Mouse (Mus musculus) bone marrow macrophage, adult 2 months (primary cell): ENCODE data around the gene Mapk8ip2.

Experiments
- CTCF ChIP-seq: IDR thresholded peaks from 2 replicates; pipeline ENCODE4 v1.5.1; 2012; ENCODE audit warnings: low read depth, mild to moderate bottlenecking, low read length, moderate library complexity
- POLR2A ChIP-seq: IDR thresholded peaks from 2 replicates; pipeline ENCODE4 v1.6.1; 2012; ENCODE audit warnings: mild to moderate bottlenecking, low read depth, low read length, borderline replicate concordance

DNA sequence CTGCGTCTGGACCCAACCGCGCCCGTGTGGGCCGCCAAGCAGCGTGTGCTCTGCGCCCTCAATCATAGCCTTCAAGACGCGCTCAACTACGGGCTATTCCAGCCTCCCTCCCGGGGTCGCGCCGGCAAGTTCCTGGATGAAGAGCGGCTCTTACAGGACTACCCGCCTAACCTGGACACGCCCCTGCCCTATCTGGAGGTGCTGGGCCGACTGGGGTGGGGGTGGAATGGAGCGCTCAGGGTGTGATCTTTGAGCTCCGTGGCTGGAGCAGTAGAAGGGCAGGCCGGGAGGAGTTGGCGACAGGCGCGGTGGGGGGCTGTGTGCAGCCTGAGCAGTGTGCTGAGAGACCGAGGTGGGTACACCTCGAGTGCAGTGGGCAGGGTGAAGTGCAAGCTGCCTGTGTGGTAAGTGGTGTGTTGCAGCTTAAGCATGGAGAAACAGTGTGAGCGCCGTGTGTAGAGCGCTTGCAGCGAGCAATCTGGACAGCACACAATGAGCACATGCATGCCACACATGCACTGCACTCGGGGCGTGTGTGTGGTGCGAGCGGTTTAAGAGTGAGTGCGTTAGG, 46.6 kb downstream of the Mapk8ip2 start:
- no peak for TF ChIP-seq POLR2A
- TF ChIP-seq CTCF = no peak
